Mouse (Mus musculus): ENCODE measurements around the gene Dip2c.

Gene Dip2c

GRCm38 (mm10) chr13:9684153-9684923, 408.0 kb downstream of the Dip2c start:
- DNase-seq: no peak

DNA sequence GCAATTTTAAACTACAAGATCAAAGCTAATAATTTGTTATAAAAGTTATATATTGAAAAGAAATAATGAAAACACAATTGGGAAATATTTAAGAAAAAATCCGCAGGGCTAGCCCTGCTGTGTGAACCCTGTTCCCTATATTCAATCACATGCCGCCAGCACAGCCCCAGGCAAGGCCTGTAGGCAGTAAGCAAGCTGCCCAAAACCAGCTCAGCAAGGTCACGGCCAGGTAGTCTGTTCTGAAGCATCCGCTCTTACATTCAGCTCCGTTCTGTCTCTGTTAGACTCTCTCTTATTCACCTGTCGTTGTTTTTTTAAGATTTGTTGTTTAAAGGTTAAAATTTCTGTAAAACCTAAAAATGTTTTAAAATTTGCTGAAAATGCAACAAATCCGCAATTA, 409.9 kb downstream of the Dip2c start:
- no peak for DNase-seq

- DNase-seq: no peak
Measured at GRCm38 (mm10) chr13:9686765-9687164, 410.4 kb downstream of the Dip2c start.

DNA sequence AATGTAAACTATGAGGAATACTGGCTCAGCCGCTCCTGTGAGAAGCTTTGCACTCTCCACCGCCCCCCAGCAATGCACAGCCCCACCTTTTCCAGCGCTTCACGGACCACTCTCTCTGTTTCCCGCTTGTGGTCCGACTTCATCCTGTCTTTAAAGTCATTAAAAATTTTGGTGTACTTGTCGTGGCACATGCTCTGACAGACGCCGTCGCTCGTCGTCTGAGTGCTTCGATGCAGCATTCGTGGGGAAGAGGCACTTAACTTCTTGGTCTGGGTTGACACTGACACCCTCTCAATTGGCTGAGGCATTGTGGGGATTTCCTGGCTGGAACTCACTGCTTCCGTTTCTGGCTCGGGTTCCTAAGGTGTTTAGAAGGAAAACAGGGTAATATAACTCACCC, 413.0 kb downstream of the Dip2c start:
- DNase-seq: no peak

DNA sequence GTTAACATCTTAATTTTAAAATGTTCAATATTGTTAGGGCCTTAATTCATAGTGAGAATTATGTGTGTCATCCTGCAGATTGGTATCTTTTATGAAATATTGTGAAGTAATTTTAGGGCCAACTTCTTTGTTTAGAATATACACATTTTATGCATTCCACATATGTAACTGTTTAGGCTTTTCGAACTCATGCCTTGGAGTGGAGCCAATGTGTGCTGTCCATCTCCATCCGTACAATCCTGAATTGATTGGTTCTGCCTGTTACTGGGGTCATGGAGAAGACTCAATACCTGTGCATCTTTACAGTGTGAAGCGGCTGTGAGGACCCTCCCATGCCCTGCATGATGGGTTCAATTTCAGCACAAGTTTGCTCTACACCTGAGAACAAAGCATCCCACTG, 416.5 kb downstream of the Dip2c start:
- DNase-seq: no peak

- no peak for DNase-seq
Measured at GRCm38 (mm10) chr13:9694651-9695050, 418.3 kb downstream of the Dip2c start.

GRCm38 (mm10) chr13:9695403-9695802, 419.1 kb downstream of the Dip2c start:
- DNase-seq: no peak

GRCm38 (mm10) chr13:9695809-9696208, 419.5 kb downstream of the Dip2c start:
- DNase-seq: no peak

- DNase-seq: no peak
Measured at GRCm38 (mm10) chr13:9697340-9697739, 421.0 kb downstream of the Dip2c start.

- no peak for DNase-seq
Measured at GRCm38 (mm10) chr13:9702615-9703235, 426.4 kb downstream of the Dip2c start.

- DNase-seq: no peak
Measured at GRCm38 (mm10) chr13:9706720-9707119, 430.4 kb downstream of the Dip2c start.

DNA sequence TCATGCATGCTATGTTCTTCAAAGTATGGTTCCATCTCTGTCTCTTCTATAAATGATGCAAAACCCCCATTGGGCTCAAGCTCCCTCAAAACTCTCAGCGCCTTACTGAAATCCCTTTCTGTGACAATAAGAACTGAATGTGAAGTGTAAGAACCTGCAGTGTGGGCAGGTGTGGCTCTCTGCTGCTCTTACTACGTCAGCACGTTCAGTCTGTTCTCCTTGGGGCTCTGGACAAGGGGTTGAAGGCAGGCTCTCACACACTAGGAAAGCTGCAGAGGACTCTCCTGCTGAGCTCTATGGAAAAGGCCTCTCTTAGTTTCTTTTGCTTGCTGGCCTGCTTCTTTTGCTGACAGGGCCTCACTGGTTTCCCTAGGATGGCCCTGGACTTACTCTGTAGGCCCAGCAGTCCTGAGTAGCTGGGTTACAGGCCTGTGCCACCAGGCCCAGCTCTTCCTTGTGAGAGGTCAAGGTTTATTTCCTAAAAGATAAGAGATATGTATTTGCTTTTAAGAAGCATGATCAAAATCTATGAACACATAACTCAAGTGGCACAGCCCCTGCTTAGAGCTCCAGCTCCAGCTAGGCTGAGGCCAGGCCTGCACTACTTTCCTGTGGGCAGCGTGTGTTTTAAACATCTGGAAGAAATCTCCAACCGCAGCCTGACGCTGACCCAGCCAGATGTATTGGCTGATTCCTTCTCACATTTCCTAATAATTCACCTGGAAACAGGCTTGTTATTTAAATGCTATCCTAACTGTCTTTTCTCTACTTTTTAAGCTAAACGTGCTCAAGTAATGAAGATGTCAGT, 432.3 kb downstream of the Dip2c start:
- DNase-seq: no peak

DNA sequence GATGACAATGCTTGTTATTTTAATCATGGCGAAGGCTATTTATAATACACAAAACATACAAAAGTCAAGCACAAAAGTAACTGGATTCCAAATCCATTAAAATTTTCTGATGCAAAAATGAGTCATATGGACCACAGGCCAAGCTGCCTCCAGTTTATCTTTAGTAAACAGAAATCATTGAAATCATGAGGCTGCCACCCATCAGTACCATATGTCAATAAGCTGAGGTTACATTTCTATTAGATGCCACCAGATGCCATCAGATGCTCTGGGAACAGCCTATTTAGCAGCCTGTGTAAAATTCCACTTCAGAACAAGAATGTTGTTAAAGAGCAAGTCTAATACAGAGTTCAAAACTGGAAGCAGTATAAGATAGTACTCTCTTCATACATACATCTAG, 436.1 kb downstream of the Dip2c start:
- no peak for DNase-seq

GRCm38 (mm10) chr13:9712971-9713370, 436.6 kb downstream of the Dip2c start:
- DNase-seq: no peak

- no peak for DNase-seq
Measured at GRCm38 (mm10) chr13:9713462-9714134, 437.3 kb downstream of the Dip2c start.

DNA sequence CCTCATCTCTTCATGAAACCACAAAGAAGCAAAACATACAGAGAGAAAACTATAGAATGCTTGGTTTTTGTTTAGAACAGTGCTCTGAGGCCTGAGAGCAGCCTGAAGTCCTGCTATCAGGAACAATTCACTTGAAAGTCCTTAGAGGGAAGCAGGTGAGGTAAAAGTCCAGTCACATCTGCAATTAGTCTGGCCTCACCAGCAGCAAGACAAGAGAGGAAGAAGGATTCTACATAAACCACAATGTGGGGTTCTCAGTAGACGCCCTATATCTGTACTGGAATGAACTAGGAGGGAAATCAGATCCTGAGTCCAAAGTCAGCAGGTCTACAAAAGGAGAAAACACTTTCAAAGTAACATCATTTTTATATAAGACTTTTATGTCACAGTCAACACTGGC, 438.9 kb downstream of the Dip2c start:
- no peak for DNase-seq

Data from right cerebral cortex, postnatal 14 days (tissue).